Mouse (Mus musculus) lung, postnatal 0 days (tissue): ENCODE results near the gene Itih3. TPM values are rescaled to one million over a fixed set of nuclear protein-coding genes. Genes with fewer than 3 reads are reported as not detected.

Experiments used
- ATAC-seq: fragments of 200-750 bp; cut with Nextera tagmentation; 2 replicates; pipeline ENCODE4 v1.8.0; 2017; ENCODE audit warnings: moderate library complexity
- DNase-seq: peaks from one replicate; pipeline ENCODE4 v3.0.0-alpha.2; 2016; ENCODE audit warnings: low spot score
- H3K27ac ChIP-seq: fragments of 300-500 bp; sonication (generic); 2 replicates; pipeline ENCODE4 v1.5.1; 2014; ENCODE audit warnings: antibody characterized with exemption, mild to moderate bottlenecking, low read length, mixed read lengths
- H3K27me3 ChIP-seq: fragments of 300-500 bp; sonication (generic); replicated peaks from 2 replicates; pipeline ENCODE4 v1.6.1; 2014; ENCODE audit warnings: low read length, mixed read lengths; ENCODE audit not compliant: insufficient read depth
- H3K36me3 ChIP-seq: fragments of 300-500 bp; sonication (generic); 2 replicates; pipeline ENCODE4 v1.6.1; 2014; ENCODE audit warnings: low read length, mixed read lengths; ENCODE audit not compliant: insufficient read depth
- H3K4me1 ChIP-seq: fragments of 300-500 bp; sonication (generic); 2 replicates; pipeline ENCODE4 v1.6.1; 2014; ENCODE audit warnings: antibody characterized with exemption, low read depth, low read length, mixed read lengths; ENCODE audit not compliant: insufficient read depth
- H3K4me2 ChIP-seq: fragments of 300-500 bp; sonication (generic); replicated peaks from 2 replicates; pipeline ENCODE4 v1.6.1; 2014; ENCODE audit warnings: low read depth, mild to moderate bottlenecking, low read length, moderate library complexity, mixed read lengths
- H3K4me3 ChIP-seq: fragments of 300-500 bp; sonication (generic); 2 replicates; pipeline ENCODE4 v1.5.1; 2014; ENCODE audit warnings: low read depth, low read length
- H3K9ac ChIP-seq: fragments of 300-500 bp; sonication (generic); replicated peaks from 2 replicates; pipeline ENCODE4 v1.6.1; 2014; ENCODE audit warnings: low read depth, mild to moderate bottlenecking
- H3K9me3 ChIP-seq: fragments of 300-500 bp; sonication (generic); 2 replicates; pipeline ENCODE4 v1.6.1; 2016; ENCODE audit warnings: low read length, mixed read lengths
- CTCF ChIP-seq: IDR thresholded peaks from 2 replicates; pipeline ENCODE4 v1.5.1; 2016; ENCODE audit warnings: antibody characterized with exemption, mild to moderate bottlenecking
- EP300 ChIP-seq: IDR thresholded peaks from 2 replicates; pipeline ENCODE4 v1.6.1; 2016; ENCODE audit warnings: antibody characterized with exemption, mild to moderate bottlenecking, control low read depth
- whole genome bisulfite sequencing: fragments of 180-500 bp; shearing (Covaris S2); extraction: QIAGEN DNeasy Blood & Tissue Kit; methylation state at CpG from one replicate; pipeline ENCODE4 v1.1.7; 2014; 5-methylcytosine and 5-hydroxymethylcytosine counted together
- polyA plus RNA-seq: library from polyadenylated mRNA; unstranded; fragments of >200 nt; fragmentation: Nextera tagmentation; extraction: Ambion mirVana; gene quantifications from 2 replicates; pipeline ENCODE4 v1.2.1, GENCODE M21; 2015

Gene Itih3
- polyA plus RNA-seq, 1 experiment from 2014 or later = 2.5 TPM

DNA sequence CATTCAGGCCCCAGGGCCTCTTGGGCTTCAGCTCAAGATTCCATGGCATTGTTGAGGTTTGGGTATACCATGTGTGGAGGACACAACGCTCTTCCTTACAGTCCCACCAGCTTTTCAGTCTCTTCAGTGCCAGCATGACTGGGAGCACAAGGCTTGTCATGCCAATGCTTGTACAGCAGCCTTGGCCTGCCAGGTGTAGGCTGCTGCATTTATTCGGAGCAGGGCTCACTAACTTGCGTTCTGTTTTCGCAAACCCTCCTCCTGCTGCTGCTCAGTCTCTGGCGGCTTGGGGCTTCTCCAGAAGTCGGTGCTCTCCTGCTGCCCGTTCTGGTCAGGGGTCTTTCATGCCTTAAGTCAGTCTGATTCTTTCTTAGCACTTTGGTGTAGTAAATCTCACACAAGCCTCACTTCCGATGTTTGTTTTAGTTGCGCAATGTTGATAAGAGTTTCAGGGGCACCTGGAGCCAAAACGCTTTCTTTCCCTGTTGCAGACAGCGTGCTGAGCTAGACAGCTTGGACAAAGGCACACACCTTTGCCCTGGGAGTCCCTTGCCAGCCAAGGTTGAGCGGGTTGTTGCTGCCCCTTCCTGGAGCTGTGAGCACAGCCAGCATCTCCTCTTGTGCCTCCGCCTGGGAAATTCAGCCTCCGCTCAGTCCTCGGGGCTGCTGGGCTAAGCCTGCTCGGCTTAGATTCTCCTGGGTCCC, 62.0 kb downstream of the Itih3 start:
- TF ChIP-seq EP300 (no peak), CTCF (peak; percentile 12; the same call in 1 of the 2 replicates)
- no peaks in the 10 kb centered on the region for H3K27me3 ChIP-seq
- H3K9me3 ChIP-seq = no peaks in the 10 kb centered on the region
- peak; percentile 80 for DNase-seq
- H3K4me3 ChIP-seq = no peak overlapping the region
- H3K4me2 ChIP-seq = peak overlapping the region; percentile 22; the same call in 1 of the 2 replicates
- 23% methylated on average over 16 of the region's 16 CpGs for WGBS
- H3K9ac ChIP-seq = no peak overlapping the region
- peak; percentile 68 for ATAC-seq
- H3K27ac ChIP-seq = peak overlapping the region; percentile 33; the same call in 1 of the 2 replicates
- peaks cover 4% of the 10 kb centered on the region; the same call in 1 of the 2 replicates for H3K4me1 ChIP-seq
- no peaks in the 10 kb centered on the region for H3K36me3 ChIP-seq

Other genes starting within 250 kb of the Itih3 start
- 8.2 and 8.9 TPM in 2 replicates for gene Sfmbt1, start 208.9 kb downstream of the Itih3 start, polyA plus RNA-seq
- 41.7 and 44.7 TPM in 2 replicates for gene Tmem110, start 98.2 kb downstream of the Itih3 start, polyA plus RNA-seq
- gene Mustn1, start 44.6 kb downstream of the Itih3 start, polyA plus RNA-seq = 30.5 and 36.6 TPM in 2 replicates
- 6.7 and 7.9 TPM in 2 replicates for gene Itih4, start 37.3 kb downstream of the Itih3 start, polyA plus RNA-seq
- gene Itih1, start 19.5 kb upstream of the Itih3 start, polyA plus RNA-seq = 0.81 and 1.1 TPM in 2 replicates
- gene Nek4, start 27.6 kb upstream of the Itih3 start, polyA plus RNA-seq = 4.7 and 4.9 TPM in 2 replicates
- 42.4 and 48.9 TPM in 2 replicates for gene Glt8d1, start 77.6 kb upstream of the Itih3 start, polyA plus RNA-seq
- 467 and 493 TPM in 2 replicates for gene Spcs1, start 77.9 kb upstream of the Itih3 start, polyA plus RNA-seq
- gene Pbrm1, start 95.4 kb upstream of the Itih3 start, polyA plus RNA-seq = 59.8 and 73.1 TPM in 2 replicates
- 29.5 and 31.9 TPM in 2 replicates for gene Gnl3, start 95.4 kb upstream of the Itih3 start, polyA plus RNA-seq
- 109 and 118 TPM in 2 replicates for gene Smim4, start 205.2 kb upstream of the Itih3 start, polyA plus RNA-seq
- gene Nt5dc2, start 207.3 kb upstream of the Itih3 start, polyA plus RNA-seq = 148 and 162 TPM in 2 replicates
- gene Stab1, start 244.9 kb upstream of the Itih3 start, polyA plus RNA-seq = 32.4 and 34.2 TPM in 2 replicates